Mouse (Mus musculus) common myeloid progenitor, adult 5-6 weeks (primary cell): ENCODE measurements around the gene Isca2. TPM values are rescaled to one million over a fixed set of nuclear protein-coding genes. Genes with fewer than 3 reads are reported as not detected.

Experiments
- ATAC-seq: replicated peaks from 2 replicates; pipeline ENCODE4 v1.8.0; 2016; ENCODE audit warnings: low read depth, mild to moderate bottlenecking, moderate TSS enrichment, inconsistent platforms; ENCODE audit not compliant: poor library complexity, severe bottlenecking
- total RNA-seq: library from RNA; stranded (forward); fragments of 200-1000, 187-1606 nt; gene quantifications from 2 replicates; pipeline ENCODE4 v1.2.3, GENCODE M21; 2017

The Isca2 gene
- total RNA-seq, result 59.2 and 61.6 TPM in 2 replicates

GRCm38 (mm10) chr12:84772726-84773441, at the start of gene Isca2, which contains the start of gene Npc2:
Gene Isca2, plus strand, starts transcription at chr12:84773251.
Gene Npc2, minus strand, starts transcription at chr12:84773152.
- ATAC-seq, result peak; percentile 95

- ATAC-seq, result no peak
Measured at GRCm38 (mm10) chr12:84726391-84726790, 46.7 kb upstream of the Isca2 start.

DNA sequence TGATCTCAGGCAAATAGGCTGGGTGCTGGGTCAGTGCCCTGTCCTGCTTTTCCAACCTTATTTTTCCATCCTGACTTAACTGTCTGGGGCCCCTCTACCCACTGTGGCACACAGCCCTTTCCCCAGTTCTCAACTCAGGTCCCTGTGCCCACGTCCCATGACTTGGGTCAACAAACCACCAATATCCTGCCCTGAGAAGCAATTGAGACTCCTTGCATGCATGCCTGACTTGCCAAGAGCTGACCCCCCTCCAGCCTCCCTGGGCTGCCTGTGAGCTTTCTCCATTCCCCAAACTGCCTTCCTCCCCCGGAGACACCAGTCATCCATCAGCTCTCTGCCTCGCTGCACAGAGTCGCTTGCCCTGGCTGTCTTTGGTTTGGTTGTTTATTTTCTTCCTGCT, 46.1 kb upstream of the Isca2 start:
- ATAC-seq, result no peak

DNA sequence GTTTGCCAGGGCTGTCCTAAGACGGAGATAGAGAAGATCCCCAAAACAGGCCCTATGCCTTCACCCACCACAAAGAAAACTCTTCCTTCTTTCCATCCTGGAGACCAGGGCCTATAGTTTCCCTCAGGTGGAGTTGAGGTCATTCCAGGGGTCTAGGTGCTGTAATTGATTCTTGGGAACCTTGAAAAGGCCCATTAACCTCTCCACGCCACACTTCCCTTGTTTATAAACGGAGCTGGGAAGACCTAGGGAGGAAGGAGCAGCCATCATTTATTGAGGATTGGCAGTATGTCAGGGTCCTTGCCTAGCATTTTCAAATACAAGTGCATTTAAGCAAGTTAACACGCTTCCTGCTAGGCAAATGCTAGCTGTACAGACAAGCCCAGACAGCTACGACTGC, 45.6 kb upstream of the Isca2 start:
- no peak for ATAC-seq

- no peak for ATAC-seq
Measured at GRCm38 (mm10) chr12:84728421-84728820, 44.6 kb upstream of the Isca2 start.

- no peak for ATAC-seq
Measured at GRCm38 (mm10) chr12:84733366-84733765, 39.7 kb upstream of the Isca2 start.

GRCm38 (mm10) chr12:84743496-84743895, 29.6 kb upstream of the Isca2 start:
- no peak for ATAC-seq

DNA sequence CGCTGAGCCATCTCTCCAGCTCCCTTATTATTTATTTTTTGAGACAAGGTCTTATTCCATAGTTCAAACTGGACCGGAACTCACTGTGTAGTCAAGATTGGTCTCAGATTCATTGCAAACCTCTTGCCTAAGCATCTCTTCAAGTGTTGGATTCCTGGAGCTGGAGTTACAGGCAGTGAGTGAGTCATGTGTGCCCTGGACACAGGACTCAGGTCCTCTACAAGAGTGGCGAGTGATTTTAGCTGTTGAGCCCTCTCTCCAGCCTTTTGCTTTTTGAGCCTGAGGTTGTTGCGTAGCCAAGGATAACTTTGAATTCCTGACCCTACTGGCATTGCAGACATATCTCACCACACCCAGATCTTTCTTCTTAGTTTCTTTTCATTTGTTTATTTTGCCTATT, 27.4 kb upstream of the Isca2 start:
- no peak for ATAC-seq

GRCm38 (mm10) chr12:84748134-84748533, 24.9 kb upstream of the Isca2 start:
- ATAC-seq, result peak; percentile 43

GRCm38 (mm10) chr12:84750661-84751060, 22.4 kb upstream of the Isca2 start:
- ATAC-seq, result peak; percentile 68

DNA sequence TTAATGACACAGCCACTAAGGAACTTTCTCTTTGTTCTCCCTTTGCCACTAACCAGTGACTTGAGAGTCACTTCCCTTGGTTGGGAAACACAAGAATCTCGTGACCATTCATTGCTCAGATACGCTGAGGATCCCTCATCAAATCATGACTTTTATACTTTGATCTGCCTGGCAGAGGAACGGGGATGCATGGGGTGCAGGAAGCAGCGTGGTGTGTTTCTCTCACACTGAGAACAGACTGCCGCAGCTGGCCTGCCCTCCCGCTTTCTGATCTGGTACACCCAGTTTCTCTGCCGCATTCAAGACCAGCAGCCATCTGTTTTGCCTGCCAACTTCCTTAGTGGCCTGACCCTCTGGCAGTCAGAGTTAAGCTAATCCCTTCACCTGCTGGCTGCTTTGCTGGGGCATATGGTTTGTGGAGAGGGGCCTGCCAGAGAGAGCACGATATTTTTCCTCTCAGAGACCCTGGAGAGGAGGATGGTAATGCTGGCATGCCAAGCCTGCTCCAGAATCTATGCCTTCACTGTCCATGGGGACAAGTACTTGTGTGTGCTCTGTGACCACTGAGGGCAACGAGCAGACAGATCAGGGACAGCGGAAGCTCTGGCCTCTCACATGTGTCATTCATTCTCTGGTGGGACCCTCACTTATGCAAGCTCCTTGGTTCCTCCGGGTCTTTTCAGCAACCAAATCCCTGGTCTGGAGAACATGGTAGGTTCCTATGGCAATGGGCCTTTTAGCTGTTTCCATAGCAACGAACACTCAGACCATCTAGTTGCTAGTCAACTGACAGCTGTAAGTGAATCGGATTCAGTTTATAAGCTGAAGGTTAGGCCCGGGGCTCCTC, 20.7 kb upstream of the Isca2 start:
- ATAC-seq, result peak; percentile 38

- ATAC-seq, result 0 out of 2 replicates have a peak, but pooled peaks have one; percentile 23
Measured at GRCm38 (mm10) chr12:84755008-84755695, 17.9 kb upstream of the Isca2 start.

DNA sequence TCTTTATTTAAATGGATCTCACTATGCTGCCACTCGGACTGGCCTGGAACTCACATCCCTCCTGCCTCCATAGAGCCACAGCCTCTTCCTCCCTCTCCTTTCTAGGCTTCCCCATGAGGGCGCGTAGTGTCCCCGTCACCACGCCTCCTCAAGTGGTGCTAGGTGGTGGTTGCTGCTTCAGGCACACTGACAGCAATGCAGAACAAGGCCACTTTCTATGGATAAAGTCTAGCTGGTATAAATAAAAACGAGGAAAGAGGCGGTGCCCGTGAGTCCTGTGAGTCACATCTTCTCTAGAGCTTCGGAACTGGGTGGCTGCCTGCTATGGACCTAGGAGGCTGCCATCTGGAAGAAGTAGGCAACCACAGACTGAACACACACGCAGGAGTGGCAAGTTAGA, 17.0 kb upstream of the Isca2 start:
- no peak for ATAC-seq

- ATAC-seq, result peak; percentile 67
Measured at GRCm38 (mm10) chr12:84759063-84759462, 14.0 kb upstream of the Isca2 start.

DNA sequence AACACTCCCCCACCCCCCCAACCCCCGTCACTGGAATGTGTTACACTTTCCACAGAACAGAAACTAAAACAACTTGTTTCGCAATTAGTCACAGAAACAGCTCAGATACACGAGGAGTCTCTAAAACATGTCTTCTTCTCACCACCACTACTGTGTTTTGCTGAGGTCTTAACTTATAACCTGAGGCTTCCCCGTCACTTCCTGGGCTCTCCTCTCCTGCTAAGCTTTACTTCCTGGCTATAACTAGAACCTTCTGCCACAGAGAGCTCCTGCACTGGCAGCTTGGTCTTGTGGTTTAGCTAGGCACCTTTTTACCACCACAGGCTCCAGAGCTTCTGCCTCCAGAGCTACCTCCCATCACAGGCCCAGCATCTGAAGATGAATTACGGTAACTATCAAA, 10.5 kb upstream of the Isca2 start:
- peak; percentile 27; the same call in 1 of the 2 replicates for ATAC-seq

GRCm38 (mm10) chr12:84763577-84764218, 9.4 kb upstream of the Isca2 start:
- ATAC-seq, result no peak

- no peak for ATAC-seq
Measured at GRCm38 (mm10) chr12:84764756-84765155, 8.3 kb upstream of the Isca2 start.

- ATAC-seq, result no peak
Measured at GRCm38 (mm10) chr12:84765506-84765905, 7.5 kb upstream of the Isca2 start.

DNA sequence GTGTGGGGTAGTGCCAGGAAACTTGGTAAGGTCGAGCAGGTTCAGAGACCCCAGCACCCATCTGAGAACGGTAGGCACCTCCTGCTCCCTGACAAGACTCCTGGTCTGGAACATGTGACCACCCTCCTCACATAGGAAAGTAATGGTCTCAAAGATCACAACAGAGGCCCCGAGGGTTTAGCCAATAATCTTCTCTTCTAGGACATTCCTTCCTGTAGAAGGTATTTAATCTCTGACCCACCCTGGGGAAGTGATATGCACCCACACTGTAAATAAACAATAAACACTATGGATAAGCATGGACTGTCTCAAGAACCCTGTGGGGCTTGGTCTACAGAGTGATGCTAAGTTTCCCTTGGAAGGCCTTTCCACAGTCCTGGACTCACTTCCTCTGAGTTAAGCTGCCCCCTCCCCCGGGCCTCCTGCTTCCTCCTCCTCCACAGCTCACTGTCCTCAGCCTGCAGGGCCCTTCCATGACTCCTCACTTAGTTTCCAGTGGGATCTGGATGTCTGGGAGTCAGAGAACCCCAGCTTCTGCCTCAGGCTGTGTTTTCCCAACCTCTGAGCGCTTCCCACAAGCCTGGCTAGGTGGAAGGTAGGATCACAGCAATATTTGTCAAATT, 6.8 kb upstream of the Isca2 start:
- ATAC-seq, result no peak

- ATAC-seq, result peak; percentile 79
Measured at GRCm38 (mm10) chr12:84767510-84767909, 5.5 kb upstream of the Isca2 start.
